Mouse (Mus musculus) ES-E14 (cell line): ENCODE data around the gene Ccm2. TPM values are rescaled to one million over a fixed set of nuclear protein-coding genes. Genes with fewer than 3 reads are reported as not detected.
A peak's percentile ranks its signal among the peaks of the same experiment; 100 is the strongest.

Experiments used
- DNase-seq: peaks from one replicate; pipeline ENCODE4 v3.0.0-alpha.2; 2013; ENCODE audit warnings: low read depth, low spot score
- H3K27ac ChIP-seq: 2 replicates; pipeline ENCODE4 v1.5.1; 2012; ENCODE audit warnings: low read depth, mild to moderate bottlenecking, low read length, moderate library complexity, mixed read lengths; ENCODE audit not compliant: poor library complexity, insufficient read depth, severe bottlenecking
- H3K36me3 ChIP-seq: 2 replicates; pipeline ENCODE4 v1.6.1; 2012; ENCODE audit warnings: mild to moderate bottlenecking, low read length, moderate library complexity, mixed read lengths; ENCODE audit not compliant: control insufficient read depth, poor library complexity, insufficient read depth, severe bottlenecking
- H3K4me1 ChIP-seq, 2 experiments: fragments of 150-350 bp in 1 of 2; sonication (generic) in 1 of 2; 2 replicates each; pipeline ENCODE4 v1.6.1; 2012; ENCODE audit warnings: low read length in 2 of 2, mild to moderate bottlenecking in 1 of 2, mixed read lengths in 1 of 2; ENCODE audit not compliant: control insufficient read depth in 2 of 2, insufficient read depth in 2 of 2, poor library complexity in 1 of 2
- H3K4me3 ChIP-seq, 2 experiments: fragments of 150-350 bp in 1 of 2; sonication (generic) in 1 of 2; 2 replicates each; pipeline ENCODE4 v1.5.1; 2012; ENCODE audit warnings: low read length in 2 of 2, low read depth in 1 of 2, mild to moderate bottlenecking in 1 of 2, mixed read lengths in 1 of 2; ENCODE audit not compliant: insufficient read depth in 1 of 2, poor library complexity in 1 of 2, severe bottlenecking in 1 of 2
- H3K9ac ChIP-seq: 2 replicates; pipeline ENCODE4 v1.6.1; 2012; ENCODE audit warnings: low read depth, mild to moderate bottlenecking, low read length, mixed read lengths; ENCODE audit not compliant: poor library complexity, insufficient read depth, severe bottlenecking
- H3K9me3 ChIP-seq: fragments of 150-350 bp; sonication (generic); 2 replicates; pipeline ENCODE4 v1.6.1; 2012; ENCODE audit warnings: low read depth, mild to moderate bottlenecking, low read length; ENCODE audit not compliant: control insufficient read depth, insufficient read depth
- CHD2 ChIP-seq: IDR thresholded peaks from 2 replicates; pipeline ENCODE4 v1.6.1; 2014; ENCODE audit warnings: mild to moderate bottlenecking, low read depth, low read length, inconsistent platforms
- HCFC1 ChIP-seq: IDR thresholded peaks from 2 replicates; pipeline ENCODE4 v1.6.1; 2012; ENCODE audit warnings: low read length, inconsistent platforms, borderline replicate concordance; ENCODE audit not compliant: insufficient read depth
- MAFK ChIP-seq: IDR thresholded peaks from 2 replicates; pipeline ENCODE4 v1.6.1; 2014; ENCODE audit warnings: mild to moderate bottlenecking, low read depth, low read length, inconsistent platforms; ENCODE audit not compliant: insufficient read depth
- ZC3H11A ChIP-seq: IDR thresholded peaks from 2 replicates; pipeline ENCODE4 v1.6.1; 2012; ENCODE audit warnings: low read depth, mild to moderate bottlenecking, inconsistent platforms, low read length, borderline replicate concordance
- ZNF384 ChIP-seq: IDR thresholded peaks from 2 replicates; pipeline ENCODE4 v1.6.1; 2012; ENCODE audit warnings: low read depth, low read length, inconsistent platforms
- in situ Hi-C, 2 experiments: fragments of 600-800 bp; cut with MboI; formaldehyde crosslinking; loops; one replicate each; pipeline ENCODE4 v1.15.1; 2025; ENCODE audit warnings: low sequenced_read_pairs in 2 of 2, inconsistent platforms in 1 of 2; ENCODE audit not compliant: unreplicated experiment in 2 of 2
- total RNA-seq: library from RNA; depleted of rRNA; stranded (reverse); fragments of 300-350 nt; gene quantifications from 2 replicates; pipeline ENCODE4 v1.2.3, GENCODE M21; 2012

Ccm2 gene
- total RNA-seq, 1 experiment, result 36.7 TPM

DNA sequence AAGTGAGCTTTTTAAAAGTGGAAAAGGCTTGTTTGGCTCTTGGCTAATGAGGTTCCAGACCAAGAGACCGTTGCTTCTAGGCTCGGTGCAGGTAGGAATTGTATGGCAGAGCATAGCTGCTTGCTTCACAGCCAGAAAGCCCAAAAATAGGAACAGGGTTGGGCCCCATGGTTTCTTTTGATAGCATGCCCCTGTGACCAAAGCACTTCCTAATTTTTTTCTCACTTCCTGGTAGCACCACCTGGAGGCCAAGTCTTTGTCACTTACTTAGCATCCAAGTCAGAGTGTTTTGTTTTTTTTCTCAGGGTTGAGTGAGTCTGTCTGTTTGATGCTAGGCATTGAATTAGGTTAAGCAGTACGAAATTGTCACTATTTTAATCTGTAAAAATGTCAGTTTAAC lies 40.0 kb downstream of the Ccm2 start:
- H3K4me1 ChIP-seq, result peaks cover 3 to 8% of the 10 kb centered on the region in 2 experiments; a peak in 1 of 4 replicates
- TF ChIP-seq CHD2 (no peak), ZNF384 (0 out of 2 replicates have a peak, but pooled peaks have one; percentile 43)
- no peak for DNase-seq
- no peak overlapping the region for H3K9ac ChIP-seq
- in situ Hi-C loops, result no loop called here
- H3K9me3 ChIP-seq, result no peaks in the 10 kb centered on the region
- peaks cover 3% of the 10 kb centered on the region; the same call in 1 of the 2 replicates for H3K36me3 ChIP-seq
- no peak overlapping the region for H3K4me3 ChIP-seq
- H3K27ac ChIP-seq, result no peak overlapping the region

DNA sequence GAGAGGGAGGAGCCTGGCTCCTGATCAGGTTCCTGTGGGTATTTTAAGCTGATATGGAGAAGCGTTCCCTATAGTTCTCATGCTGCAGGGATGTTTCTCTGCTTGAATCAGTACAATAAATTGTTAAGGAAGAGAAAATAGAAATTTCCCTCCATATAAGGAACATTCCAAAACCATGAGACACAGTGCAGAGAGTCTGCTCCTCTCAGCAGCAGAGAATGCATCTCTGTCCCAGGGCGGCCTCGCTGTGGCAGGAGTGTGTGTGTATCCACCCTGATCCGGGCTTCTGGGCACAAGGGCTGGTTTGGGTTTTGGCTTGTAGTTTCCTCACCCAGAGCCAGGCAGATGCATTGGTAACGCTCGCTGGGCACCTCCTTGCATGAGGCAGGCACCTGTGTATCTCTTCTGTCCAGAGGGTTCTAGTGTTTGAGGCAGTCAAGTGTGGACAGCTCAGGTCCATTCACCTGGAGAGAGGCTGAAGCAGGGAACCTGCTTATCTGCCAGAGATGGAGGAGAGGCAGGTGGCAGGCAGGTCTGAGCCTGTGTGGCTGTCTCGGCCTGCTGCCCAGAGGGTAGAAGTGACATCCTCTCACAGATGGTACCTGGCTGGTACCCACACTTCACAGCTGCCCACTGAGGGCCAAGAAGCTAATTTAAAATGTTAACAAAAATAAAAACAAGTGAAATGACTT lies 40.7 kb downstream of the Ccm2 start:
- peaks cover 3% of the 10 kb centered on the region; the same call in 1 of the 2 replicates for H3K36me3 ChIP-seq
- in situ Hi-C loops, result no loop called here
- TF ChIP-seq CHD2 (no peak), ZC3H11A (no peak), MAFK (no peak), HCFC1 (no peak), ZNF384 (no peak)

DNA sequence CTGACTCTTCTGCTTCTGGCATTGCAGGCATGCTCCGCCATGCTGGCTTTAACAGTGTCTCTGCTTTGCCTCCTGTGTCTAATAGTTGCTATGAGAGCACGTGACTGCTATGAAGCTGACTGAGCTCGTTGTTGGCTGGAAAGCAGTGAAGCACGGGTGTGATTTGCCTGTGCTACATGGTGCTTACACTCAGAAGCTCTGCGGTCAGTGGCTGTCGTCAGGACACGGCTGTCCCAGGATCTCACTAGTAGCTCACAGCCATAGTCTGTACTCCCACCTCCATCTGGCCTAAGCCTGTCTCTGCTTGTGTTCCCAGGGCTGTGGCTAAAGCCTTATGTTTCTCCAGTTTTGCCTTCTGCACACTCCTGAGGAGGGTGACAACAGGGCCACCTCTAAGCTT lies 41.6 kb downstream of the Ccm2 start:
- Histone ChIP-seq H3K9ac (no peak overlapping the region), H3K36me3 (peaks cover 3% of the 10 kb centered on the region; the same call in 1 of the 2 replicates), H3K27ac (no peak overlapping the region), H3K9me3 (no peaks in the 10 kb centered on the region), H3K4me1 (peaks cover 3 to 13% of the 10 kb centered on the region in 2 experiments; a peak in 1 of 4 replicates), H3K4me3 (no peak overlapping the region)
- TF ChIP-seq ZNF384 (no peak), MAFK (no peak)
- DNase-seq, result no peak
- in situ Hi-C loops, result no loop called here

More for the DNA sequence above, 40.7 kb downstream of the Ccm2 start:
- no peaks in the 10 kb centered on the region for H3K9me3 ChIP-seq
- H3K27ac ChIP-seq, result no peak overlapping the region
- peaks cover 3 to 8% of the 10 kb centered on the region in 2 experiments; a peak in 1 of 4 replicates for H3K4me1 ChIP-seq
- H3K9ac ChIP-seq, result no peak overlapping the region
- no peak overlapping the region for H3K4me3 ChIP-seq
- no peak for DNase-seq

DNA sequence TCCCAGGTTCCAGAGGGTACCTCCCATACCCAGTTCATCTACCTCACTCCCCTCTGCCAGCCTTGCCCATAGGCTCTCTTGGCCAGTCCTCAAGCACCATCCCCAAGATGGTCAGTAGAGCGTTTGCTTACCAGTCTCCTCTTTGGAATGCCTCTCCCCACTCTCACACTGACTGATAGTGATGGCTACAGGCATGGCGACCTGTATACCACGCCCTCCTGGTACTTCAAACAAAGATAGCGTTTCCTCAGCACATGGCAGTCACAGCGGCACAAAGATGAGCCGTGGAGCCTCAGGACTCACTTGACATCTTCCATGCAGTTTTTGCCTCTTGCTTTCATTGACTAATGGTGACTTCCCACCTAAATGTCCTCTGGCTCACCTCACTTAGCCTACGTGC lies 43.2 kb downstream of the Ccm2 start:
- peaks cover 3% of the 10 kb centered on the region; the same call in 1 of the 2 replicates for H3K36me3 ChIP-seq
- TF ChIP-seq HCFC1 (no peak), CHD2 (no peak), ZNF384 (no peak), MAFK (no peak), ZC3H11A (no peak)
- in situ Hi-C loops, result no loop called here
- no peak overlapping the region for H3K27ac ChIP-seq
- peaks cover 3 to 15% of the 10 kb centered on the region in 2 experiments; a peak in 1 of 4 replicates for H3K4me1 ChIP-seq
- H3K4me3 ChIP-seq, result no peak overlapping the region
- H3K9me3 ChIP-seq, result no peaks in the 10 kb centered on the region
- DNase-seq, result no peak
- no peak overlapping the region for H3K9ac ChIP-seq
